Mouse (Mus musculus): ENCODE data around the gene Gm20388. TPM values are rescaled to one million over a fixed set of nuclear protein-coding genes. Genes with fewer than 3 reads are reported as not detected.

The Gm20388 gene
- polyA plus RNA-seq, 1 experiment from 2014 or later = 7.4 TPM

- no peak overlapping the region for H3K27ac ChIP-seq (ENCODE audit: low read length)
- H3K4me2 ChIP-seq (ENCODE audit: low read depth, low read length) = no peak overlapping the region
- ATAC-seq (ENCODE audit: insufficient read depth, low FRiP score) = no peak
- peaks cover 3% of the 10 kb centered on the region; the same call in 1 of the 2 replicates for H3K4me1 ChIP-seq (ENCODE audit: control insufficient read depth, insufficient read depth, low read length)
- no peaks in the 10 kb centered on the region for H3K36me3 ChIP-seq (ENCODE audit: control insufficient read depth, insufficient read depth, low read length)
- no peak overlapping the region for H3K9ac ChIP-seq (ENCODE audit: low read length)
- H3K4me3 ChIP-seq (replicated peaks; ENCODE audit: low read length) = no peak overlapping the region
- no peaks in the 10 kb centered on the region for H3K27me3 ChIP-seq (ENCODE audit: control insufficient read depth, insufficient read depth, low read length)
- WGBS = 50% methylated on average over 13 of the region's 13 CpGs
- H3K9me3 ChIP-seq (replicated peaks; ENCODE audit: control insufficient read depth, low read length) = no peaks in the 10 kb centered on the region
Measured at GRCm38 (mm10) chr8:120344583-120344982, 433.9 kb downstream of the Gm20388 start.

GRCm38 (mm10) chr8:120347734-120348341 lies 437.2 kb downstream of the Gm20388 start:
- ATAC-seq (ENCODE audit: insufficient read depth, low FRiP score) = no peak
- H3K9me3 ChIP-seq (replicated peaks; ENCODE audit: control insufficient read depth, low read length) = no peaks in the 10 kb centered on the region
- peak overlapping the region; percentile 12; the same call in 1 of the 2 replicates for H3K9ac ChIP-seq (ENCODE audit: low read length)
- peaks cover 13% of the 10 kb centered on the region for H3K4me1 ChIP-seq (ENCODE audit: control insufficient read depth, insufficient read depth, low read length)
- H3K36me3 ChIP-seq (ENCODE audit: control insufficient read depth, insufficient read depth, low read length) = no peaks in the 10 kb centered on the region
- H3K27me3 ChIP-seq (ENCODE audit: control insufficient read depth, insufficient read depth, low read length) = no peaks in the 10 kb centered on the region
- no peak overlapping the region for H3K4me2 ChIP-seq (ENCODE audit: low read depth, low read length)
- H3K27ac ChIP-seq (ENCODE audit: low read length) = no peak overlapping the region
- no peak overlapping the region for H3K4me3 ChIP-seq (replicated peaks; ENCODE audit: low read length)
- WGBS = 82% methylated on average over 21 of the region's 21 CpGs

GRCm38 (mm10) chr8:120348922-120349321 lies 438.3 kb downstream of the Gm20388 start:
- Histone ChIP-seq H3K9me3 (replicated peaks; ENCODE audit: control insufficient read depth, low read length) (no peaks in the 10 kb centered on the region), H3K4me3 (replicated peaks; ENCODE audit: low read length) (no peak overlapping the region), H3K4me1 (ENCODE audit: control insufficient read depth, insufficient read depth, low read length) (peaks cover 13% of the 10 kb centered on the region), H3K36me3 (ENCODE audit: control insufficient read depth, insufficient read depth, low read length) (no peaks in the 10 kb centered on the region), H3K9ac (ENCODE audit: low read length) (no peak overlapping the region), H3K27ac (ENCODE audit: low read length) (no peak overlapping the region), H3K27me3 (ENCODE audit: control insufficient read depth, insufficient read depth, low read length) (no peaks in the 10 kb centered on the region), H3K4me2 (ENCODE audit: low read depth, low read length) (no peak overlapping the region)
- 53% methylated on average over 11 of the region's 11 CpGs for WGBS
- ATAC-seq (ENCODE audit: insufficient read depth, low FRiP score) = no peak

- H3K9me3 ChIP-seq (replicated peaks; ENCODE audit: control insufficient read depth, low read length) = no peaks in the 10 kb centered on the region
- no peaks in the 10 kb centered on the region for H3K27me3 ChIP-seq (ENCODE audit: control insufficient read depth, insufficient read depth, low read length)
- H3K4me1 ChIP-seq (ENCODE audit: control insufficient read depth, insufficient read depth, low read length) = peaks cover 19% of the 10 kb centered on the region
- H3K9ac ChIP-seq (ENCODE audit: low read length) = no peak overlapping the region
- 62% methylated on average over 7 of the region's 7 CpGs for whole genome bisulfite sequencing
- no peak overlapping the region for H3K4me3 ChIP-seq (replicated peaks; ENCODE audit: low read length)
- no peak for ATAC-seq (ENCODE audit: insufficient read depth, low FRiP score)
- no peak overlapping the region for H3K4me2 ChIP-seq (ENCODE audit: low read depth, low read length)
- no peak overlapping the region for H3K27ac ChIP-seq (ENCODE audit: low read length)
- H3K36me3 ChIP-seq (ENCODE audit: control insufficient read depth, insufficient read depth, low read length) = no peaks in the 10 kb centered on the region
Measured at GRCm38 (mm10) chr8:120351332-120352071, 440.9 kb downstream of the Gm20388 start.

GRCm38 (mm10) chr8:120352096-120352495 lies 441.5 kb downstream of the Gm20388 start:
- Histone ChIP-seq H3K4me3 (replicated peaks; ENCODE audit: low read length) (no peak overlapping the region), H3K27me3 (ENCODE audit: control insufficient read depth, insufficient read depth, low read length) (no peaks in the 10 kb centered on the region), H3K4me2 (ENCODE audit: low read depth, low read length) (no peak overlapping the region), H3K4me1 (ENCODE audit: control insufficient read depth, insufficient read depth, low read length) (peaks cover 19% of the 10 kb centered on the region), H3K36me3 (ENCODE audit: control insufficient read depth, insufficient read depth, low read length) (no peaks in the 10 kb centered on the region), H3K27ac (ENCODE audit: low read length) (no peak overlapping the region), H3K9me3 (replicated peaks; ENCODE audit: control insufficient read depth, low read length) (no peaks in the 10 kb centered on the region), H3K9ac (ENCODE audit: low read length) (no peak overlapping the region)
- no peak for ATAC-seq (ENCODE audit: insufficient read depth, low FRiP score)
- 48% methylated on average over 10 of the region's 10 CpGs for WGBS

GRCm38 (mm10) chr8:120356067-120356466 lies 445.4 kb downstream of the Gm20388 start:
- Histone ChIP-seq H3K4me2 (ENCODE audit: low read depth, low read length) (no peak overlapping the region), H3K36me3 (ENCODE audit: control insufficient read depth, insufficient read depth, low read length) (no peaks in the 10 kb centered on the region), H3K4me1 (ENCODE audit: control insufficient read depth, insufficient read depth, low read length) (peaks cover 16% of the 10 kb centered on the region), H3K27ac (ENCODE audit: low read length) (no peak overlapping the region), H3K4me3 (replicated peaks; ENCODE audit: low read length) (no peak overlapping the region), H3K9me3 (replicated peaks; ENCODE audit: control insufficient read depth, low read length) (no peaks in the 10 kb centered on the region), H3K27me3 (ENCODE audit: control insufficient read depth, insufficient read depth, low read length) (no peaks in the 10 kb centered on the region), H3K9ac (ENCODE audit: low read length) (no peak overlapping the region)
- ATAC-seq (ENCODE audit: insufficient read depth, low FRiP score) = no peak
- WGBS = 52% methylated on average over 9 of the region's 9 CpGs

- 79% methylated on average over 6 of the region's 6 CpGs for WGBS
- no peak overlapping the region for H3K9ac ChIP-seq (ENCODE audit: low read length)
- no peaks in the 10 kb centered on the region for H3K36me3 ChIP-seq (ENCODE audit: control insufficient read depth, insufficient read depth, low read length)
- H3K4me2 ChIP-seq (ENCODE audit: low read depth, low read length) = no peak overlapping the region
- H3K27ac ChIP-seq (ENCODE audit: low read length) = no peak overlapping the region
- peaks cover 6% of the 10 kb centered on the region; the same call in 1 of the 2 replicates for H3K4me1 ChIP-seq (ENCODE audit: control insufficient read depth, insufficient read depth, low read length)
- ATAC-seq (ENCODE audit: insufficient read depth, low FRiP score) = no peak
- no peaks in the 10 kb centered on the region for H3K27me3 ChIP-seq (ENCODE audit: control insufficient read depth, insufficient read depth, low read length)
- H3K4me3 ChIP-seq (replicated peaks; ENCODE audit: low read length) = no peak overlapping the region
- no peaks in the 10 kb centered on the region for H3K9me3 ChIP-seq (replicated peaks; ENCODE audit: control insufficient read depth, low read length)
Measured at GRCm38 (mm10) chr8:120357504-120357903, 446.9 kb downstream of the Gm20388 start.

GRCm38 (mm10) chr8:120361301-120361700 lies 450.7 kb downstream of the Gm20388 start:
- 74% methylated on average over 8 of the region's 8 CpGs for WGBS
- ATAC-seq (ENCODE audit: insufficient read depth, low FRiP score) = no peak
- Histone ChIP-seq H3K36me3 (ENCODE audit: control insufficient read depth, insufficient read depth, low read length) (no peaks in the 10 kb centered on the region), H3K4me2 (ENCODE audit: low read depth, low read length) (no peak overlapping the region), H3K27me3 (ENCODE audit: control insufficient read depth, insufficient read depth, low read length) (no peaks in the 10 kb centered on the region), H3K9ac (ENCODE audit: low read length) (no peak overlapping the region), H3K4me3 (replicated peaks; ENCODE audit: low read length) (no peak overlapping the region), H3K27ac (ENCODE audit: low read length) (no peak overlapping the region), H3K4me1 (ENCODE audit: control insufficient read depth, insufficient read depth, low read length) (peaks cover 10% of the 10 kb centered on the region), H3K9me3 (replicated peaks; ENCODE audit: control insufficient read depth, low read length) (no peaks in the 10 kb centered on the region)

- ATAC-seq (ENCODE audit: insufficient read depth, low FRiP score) = no peak
- no peaks in the 10 kb centered on the region for H3K9me3 ChIP-seq (replicated peaks; ENCODE audit: control insufficient read depth, low read length)
- no peaks in the 10 kb centered on the region for H3K36me3 ChIP-seq (ENCODE audit: control insufficient read depth, insufficient read depth, low read length)
- no peak overlapping the region for H3K4me3 ChIP-seq (replicated peaks; ENCODE audit: low read length)
- 52% methylated on average over 10 of the region's 10 CpGs for WGBS
- H3K4me2 ChIP-seq (ENCODE audit: low read depth, low read length) = no peak overlapping the region
- H3K4me1 ChIP-seq (ENCODE audit: control insufficient read depth, insufficient read depth, low read length) = peaks cover 30% of the 10 kb centered on the region
- H3K27ac ChIP-seq (ENCODE audit: low read length) = no peak overlapping the region
- H3K27me3 ChIP-seq (ENCODE audit: control insufficient read depth, insufficient read depth, low read length) = no peaks in the 10 kb centered on the region
- H3K9ac ChIP-seq (ENCODE audit: low read length) = no peak overlapping the region
Measured at GRCm38 (mm10) chr8:120363552-120364071, 453.0 kb downstream of the Gm20388 start.
